Comparison of ENCODE assay signal across 18 mouse cellular contexts in the genomic region with DNA sequence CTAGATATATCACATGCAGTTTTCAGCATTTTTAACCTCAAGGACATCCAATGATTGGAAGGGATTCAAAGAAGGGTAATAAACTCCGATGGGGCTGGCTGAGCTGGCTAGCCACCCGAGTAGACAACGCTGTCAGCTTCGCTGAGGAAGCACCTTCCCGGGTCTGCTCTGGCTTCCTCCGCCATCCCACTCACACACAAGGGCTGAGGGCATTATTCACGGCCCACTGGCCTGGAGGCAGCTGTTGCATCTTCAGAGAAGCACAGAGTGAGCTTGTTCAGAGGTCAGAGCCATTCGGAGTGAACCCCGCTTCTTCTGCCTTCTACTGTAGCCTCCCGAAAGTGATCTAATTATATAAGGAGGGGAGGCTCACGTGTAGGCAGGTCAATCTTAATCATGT. TPM values are rescaled to one million over a fixed set of nuclear protein-coding genes. Genes with fewer than 3 reads are reported as not detected.
"Had no signal": no experiment of that assay in that cellular context is flagged by ENCODE, and none has a peak within 500 bp of the region (broad histone marks: within the 10 kb centered on the region; RNA-seq: fewer than 3 reads in every experiment).

No protein-coding gene starts in this region.

- H3K4me3 ChIP-seq: left cerebral cortex, adult 2 months; limb, embryonic 12.5 days; midbrain, embryonic 10.5 days; neural tube, embryonic 12.5 days had no signal

- DNase-seq: liver; lung, adult 18-20 months; lung, postnatal 36 days; midbrain, embryonic 14.5 days; right cerebral cortex, postnatal 25 days had no signal

- H3K27me3 ChIP-seq: limb, embryonic 12.5 days; neural tube, embryonic 12.5 days had no signal

- H3K4me1 ChIP-seq: midbrain, embryonic 10.5 days; neural tube, embryonic 12.5 days had no signal

- H3K27ac ChIP-seq: hindbrain, embryonic 14.5 days; left cerebral cortex, adult 2 months; limb, embryonic 12.5 days; liver, embryonic 14.5 days; midbrain, embryonic 10.5 days; neural tube, embryonic 12.5 days; stomach, postnatal 0 days had no signal

RNA-seq across cellular contexts. Expression of gene Fam216b, which starts 26.3 kb away (rescaled TPM):
- total RNA-seq: left cerebral cortex, adult 2 months; megakaryocyte progenitor cell, adult 5-6 weeks; monocyte, adult 5-6 weeks; neutrophil, adult 5-6 weeks had no signal
- polyA plus RNA-seq: intestine, embryonic 16.5 days; limb, embryonic 12.5 days; liver, embryonic 14.5 days; midbrain, embryonic 10.5 days; neural tube, embryonic 12.5 days; small intestine, adult 2 months; urinary bladder, adult 2 months had no signal
